Mouse (Mus musculus) spleen, adult 2 months (tissue): ENCODE measurements around the gene Vwa5b1.

Experiments used
- CTCF ChIP-seq: fragments of 200-500 bp; IDR thresholded peaks from 2 replicates; pipeline ENCODE4 v1.5.1; 2011; ENCODE audit warnings: mild to moderate bottlenecking, inconsistent platforms; ENCODE audit not compliant: insufficient read depth, insufficient read length, insufficient replicate concordance; ENCODE audit errors: extremely low read depth
- POLR2A ChIP-seq: fragments of 200-500 bp; IDR thresholded peaks from 2 replicates; pipeline ENCODE4 v1.6.1; 2011; ENCODE audit warnings: low read depth, low read length, inconsistent platforms

- TF ChIP-seq CTCF (no peak), POLR2A (no peak)
Measured at GRCm38 (mm10) chr4:138554934-138555333, 80.8 kb downstream of the Vwa5b1 start.
